Mouse (Mus musculus) limb, embryonic 12.5 days (tissue): ENCODE data around the gene R3hcc1l. TPM values are rescaled to one million over a fixed set of nuclear protein-coding genes. Genes with fewer than 3 reads are reported as not detected.
A peak's percentile ranks its signal among the peaks of the same experiment; 100 is the strongest.

Source experiments
- ATAC-seq: fragments of 200-750 bp; cut with Nextera tagmentation; 2 replicates; pipeline ENCODE4 v1.8.0; 2017; ENCODE audit warnings: low read depth, moderate TSS enrichment; ENCODE audit not compliant: insufficient number of reproducible peaks, insufficient read depth, low FRiP score, low TSS enrichment
- H3K27ac ChIP-seq: fragments of 300-500 bp; sonication (generic); 2 replicates; pipeline ENCODE4 v1.5.1; 2016; ENCODE audit warnings: mild to moderate bottlenecking, moderate library complexity
- H3K27me3 ChIP-seq: fragments of 300-500 bp; sonication (generic); 2 replicates; pipeline ENCODE4 v1.6.1; 2016; ENCODE audit warnings: mild to moderate bottlenecking, moderate library complexity
- H3K36me3 ChIP-seq: fragments of 300-500 bp; sonication (generic); 2 replicates; pipeline ENCODE4 v1.6.1; 2016; ENCODE audit warnings: mild to moderate bottlenecking, moderate library complexity
- H3K4me1 ChIP-seq: fragments of 300-500 bp; sonication (generic); replicated peaks from 2 replicates; pipeline ENCODE4 v1.6.1; 2016
- H3K4me2 ChIP-seq: fragments of 300-500 bp; sonication (generic); 2 replicates; pipeline ENCODE4 v1.6.1; 2016; ENCODE audit warnings: mild to moderate bottlenecking, moderate library complexity
- H3K4me3 ChIP-seq: fragments of 300-500 bp; sonication (generic); replicated peaks from 2 replicates; pipeline ENCODE4 v1.5.1; 2016; ENCODE audit warnings: mild to moderate bottlenecking
- H3K9ac ChIP-seq: fragments of 300-500 bp; sonication (generic); replicated peaks from 2 replicates; pipeline ENCODE4 v1.6.1; 2016; ENCODE audit warnings: mild to moderate bottlenecking, moderate library complexity
- H3K9me3 ChIP-seq: fragments of 300-500 bp; sonication (generic); 2 replicates; pipeline ENCODE4 v1.6.1; 2016; ENCODE audit warnings: mild to moderate bottlenecking, moderate library complexity
- WGBS: fragments of 180-500 bp; shearing (Covaris S2); methylation state at CpG from one replicate; pipeline ENCODE4 v1.1.7; 2016; 5-methylcytosine and 5-hydroxymethylcytosine counted together
- polyA plus RNA-seq: library from polyadenylated mRNA; unstranded; fragments of >200 nt; fragmentation: Nextera tagmentation; extraction: Ambion mirVana; gene quantifications from 2 replicates; pipeline ENCODE4 v1.2.1, GENCODE M21; 2016

The R3hcc1l gene
- polyA plus RNA-seq: 24.3 and 29.1 TPM in 2 replicates

DNA sequence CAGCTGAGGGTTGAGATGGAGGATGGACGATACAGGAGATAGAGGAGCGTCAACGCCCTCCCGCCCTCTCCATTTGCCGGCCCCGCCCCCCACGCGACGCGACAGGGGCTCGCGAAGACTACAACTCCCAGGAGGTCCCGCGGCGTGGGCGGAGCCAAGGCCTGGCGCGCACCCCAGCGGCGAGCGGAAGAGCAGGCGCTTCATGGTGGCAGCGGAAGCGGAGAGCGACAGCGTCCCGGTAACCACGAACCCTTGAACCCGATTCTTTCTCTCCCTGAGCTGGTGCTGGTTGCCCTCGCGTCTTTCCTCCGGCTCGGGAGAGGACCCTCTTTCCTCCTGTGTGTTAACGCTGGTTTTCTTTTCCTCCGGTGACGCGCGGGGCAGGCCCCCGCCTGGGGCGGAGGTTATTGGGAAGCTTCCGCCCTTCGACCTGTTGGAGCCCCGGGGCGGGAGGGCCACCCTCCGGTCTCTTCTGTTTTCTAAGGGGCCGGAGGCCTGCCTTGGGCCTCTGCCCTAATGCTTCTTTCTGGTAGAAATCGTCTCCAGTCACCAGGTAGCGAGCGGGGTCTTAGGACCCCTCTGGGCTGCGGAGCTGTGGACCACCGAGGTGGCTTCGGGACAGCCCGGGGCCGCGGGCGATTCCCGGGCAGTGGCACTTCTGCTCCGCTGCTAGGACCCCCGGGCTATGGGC is at the start of gene R3hcc1l:
TSS of gene R3hcc1l (plus strand) at position 140 of the 691 bp plus-strand sequence.
- WGBS: under 1% methylated on average over 59 of the region's 59 CpGs
- no peaks in the 10 kb centered on the region for H3K36me3 ChIP-seq
- peaks cover 5% of the 10 kb centered on the region for H3K27me3 ChIP-seq
- peak within 1 kb of the TSS; percentile 76 for H3K4me3 ChIP-seq
- H3K4me1 ChIP-seq: peaks cover 7% of the 10 kb centered on the region
- no peaks in the 10 kb centered on the region for H3K9me3 ChIP-seq
- peak; percentile 92 for ATAC-seq
- peak within 1 kb of the TSS; percentile 69 for H3K4me2 ChIP-seq
- peak within 1 kb of the TSS; percentile 86 for H3K9ac ChIP-seq
- peak within 1 kb of the TSS; percentile 79 for H3K27ac ChIP-seq

DNA sequence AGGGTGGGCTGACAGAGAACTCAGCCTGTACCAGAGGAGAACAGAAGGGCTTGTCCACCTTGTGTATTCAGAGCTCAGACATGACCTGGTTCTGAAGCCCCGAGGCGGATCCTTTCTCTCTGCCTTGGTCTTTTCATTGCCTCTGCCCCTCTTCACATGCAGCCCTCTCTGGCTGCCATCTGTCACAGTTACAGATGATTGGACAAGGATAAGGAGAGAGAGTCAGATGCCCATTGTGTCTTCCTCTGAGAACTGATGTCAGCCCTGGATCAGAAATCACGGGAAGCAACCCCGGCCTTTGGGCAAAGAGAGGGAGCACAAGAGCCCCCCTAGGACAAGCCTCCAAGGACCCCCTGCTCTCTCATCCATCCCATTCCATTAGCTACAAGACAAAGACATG is 47.0 kb upstream of the R3hcc1l start:
- Histone ChIP-seq H3K4me3 (no peak overlapping the region), H3K36me3 (no peaks in the 10 kb centered on the region), H3K4me2 (no peak overlapping the region), H3K9ac (no peak overlapping the region), H3K27me3 (no peaks in the 10 kb centered on the region), H3K4me1 (no peaks in the 10 kb centered on the region), H3K9me3 (no peaks in the 10 kb centered on the region), H3K27ac (no peak overlapping the region)
- ATAC-seq: no peak
- WGBS: 92% methylated on average over 4 of the region's 4 CpGs

DNA sequence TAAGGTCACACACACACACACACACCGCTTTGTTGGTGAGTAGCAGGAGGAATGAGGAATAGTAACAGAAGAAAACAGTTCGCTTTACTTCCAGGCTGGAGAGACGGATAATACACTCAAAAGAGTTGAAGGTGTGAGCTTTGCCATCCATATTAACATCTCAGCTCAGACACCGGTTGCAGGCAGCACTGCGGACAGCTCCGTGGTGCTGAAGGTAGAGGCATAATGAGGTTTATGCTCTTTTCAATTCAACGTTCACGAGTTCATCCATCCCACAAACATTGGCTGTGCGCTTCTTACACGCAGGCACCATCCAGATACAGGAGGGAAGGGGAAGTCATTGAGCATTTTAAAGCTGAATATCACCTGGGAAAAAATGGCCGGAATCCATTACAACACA is 45.7 kb upstream of the R3hcc1l start:
- Histone ChIP-seq H3K27ac (no peak overlapping the region), H3K36me3 (no peaks in the 10 kb centered on the region), H3K4me2 (no peak overlapping the region), H3K27me3 (no peaks in the 10 kb centered on the region), H3K9ac (no peak overlapping the region), H3K4me3 (no peak overlapping the region), H3K4me1 (no peaks in the 10 kb centered on the region), H3K9me3 (no peaks in the 10 kb centered on the region)
- ATAC-seq: no peak
- WGBS: 27% methylated on average over 11 of the region's 11 CpGs

DNA sequence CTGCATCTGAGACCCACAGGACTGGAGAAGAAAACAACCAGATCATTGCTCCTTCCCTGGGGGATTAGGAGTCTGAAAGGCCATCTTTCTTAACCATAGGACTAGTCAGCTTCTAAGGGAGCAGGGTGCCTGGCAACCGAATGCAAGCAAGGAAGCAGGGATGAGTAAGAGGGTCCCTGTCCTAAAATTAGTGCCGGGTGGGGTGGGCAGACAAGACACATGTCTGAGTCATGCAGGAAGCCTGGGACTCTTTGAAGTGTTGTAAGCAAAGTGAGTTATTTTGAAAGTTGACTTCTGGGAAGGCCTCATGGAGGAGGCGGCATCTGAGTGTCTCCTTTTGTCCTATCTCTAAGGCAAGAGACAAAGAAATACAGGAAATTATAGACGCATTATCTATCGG is 40.8 kb upstream of the R3hcc1l start:
- H3K27me3 ChIP-seq: no peaks in the 10 kb centered on the region; the same call in 1 of the 2 replicates
- 84% methylated on average over 5 of the region's 5 CpGs for WGBS
- no peak overlapping the region for H3K4me3 ChIP-seq
- H3K9ac ChIP-seq: no peak overlapping the region
- no peaks in the 10 kb centered on the region for H3K4me1 ChIP-seq
- no peak overlapping the region for H3K27ac ChIP-seq
- H3K4me2 ChIP-seq: no peak overlapping the region
- H3K9me3 ChIP-seq: no peaks in the 10 kb centered on the region
- no peak for ATAC-seq
- H3K36me3 ChIP-seq: no peaks in the 10 kb centered on the region

DNA sequence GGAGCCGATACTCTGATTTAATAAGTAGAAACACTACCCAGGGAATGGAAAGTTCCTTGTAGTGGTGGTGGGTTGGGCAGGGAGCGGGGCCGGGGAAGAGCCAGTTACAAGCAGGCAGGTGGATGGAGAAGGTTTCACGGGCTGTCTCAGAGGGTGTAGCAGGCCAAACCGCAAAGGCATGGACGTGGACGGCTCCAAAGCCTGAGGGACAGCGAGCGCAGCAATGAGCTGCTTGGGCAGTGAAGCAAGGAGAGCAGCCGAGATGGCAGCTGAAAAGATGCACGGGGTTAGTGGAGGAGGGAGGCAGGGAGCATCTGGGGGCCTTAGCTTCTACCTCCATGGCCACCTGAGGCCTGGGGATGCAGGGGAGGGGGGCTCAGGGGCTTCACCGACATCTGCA is 40.3 kb upstream of the R3hcc1l start:
- Histone ChIP-seq H3K4me1 (no peaks in the 10 kb centered on the region), H3K36me3 (no peaks in the 10 kb centered on the region), H3K27me3 (no peaks in the 10 kb centered on the region; the same call in 1 of the 2 replicates), H3K4me3 (no peak overlapping the region), H3K9ac (no peak overlapping the region), H3K9me3 (no peaks in the 10 kb centered on the region), H3K4me2 (no peak overlapping the region), H3K27ac (no peak overlapping the region)
- WGBS: 54% methylated on average over 12 of the region's 12 CpGs
- no peak for ATAC-seq

DNA sequence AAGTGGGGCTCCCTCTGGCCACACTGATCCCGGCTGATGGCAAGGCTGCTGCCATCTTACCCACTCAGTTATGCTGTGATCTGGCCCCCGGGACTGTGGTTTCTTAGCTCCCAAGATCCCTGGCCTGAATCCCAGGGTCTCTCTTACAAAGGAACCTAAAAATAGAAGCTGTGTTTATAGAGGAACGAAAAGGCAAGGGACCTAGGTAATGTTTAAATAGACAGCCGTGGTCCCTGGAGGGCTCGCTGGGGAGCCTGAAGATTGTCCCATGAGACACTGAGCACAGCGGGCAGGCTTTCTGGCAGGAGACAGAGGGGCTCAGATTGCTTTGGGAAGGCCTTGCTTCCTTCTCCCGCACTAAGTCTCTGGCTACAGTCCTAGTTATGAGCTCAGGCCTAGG is 33.1 kb upstream of the R3hcc1l start:
- no peak for ATAC-seq
- no peaks in the 10 kb centered on the region for H3K9me3 ChIP-seq
- peaks cover 6% of the 10 kb centered on the region; the same call in 1 of the 2 replicates for H3K27me3 ChIP-seq
- no peaks in the 10 kb centered on the region for H3K36me3 ChIP-seq
- H3K27ac ChIP-seq: no peak overlapping the region
- no peak overlapping the region for H3K4me3 ChIP-seq
- WGBS: 80% methylated on average over 7 of the region's 7 CpGs
- H3K4me1 ChIP-seq: no peaks in the 10 kb centered on the region
- no peak overlapping the region for H3K4me2 ChIP-seq
- no peak overlapping the region for H3K9ac ChIP-seq

DNA sequence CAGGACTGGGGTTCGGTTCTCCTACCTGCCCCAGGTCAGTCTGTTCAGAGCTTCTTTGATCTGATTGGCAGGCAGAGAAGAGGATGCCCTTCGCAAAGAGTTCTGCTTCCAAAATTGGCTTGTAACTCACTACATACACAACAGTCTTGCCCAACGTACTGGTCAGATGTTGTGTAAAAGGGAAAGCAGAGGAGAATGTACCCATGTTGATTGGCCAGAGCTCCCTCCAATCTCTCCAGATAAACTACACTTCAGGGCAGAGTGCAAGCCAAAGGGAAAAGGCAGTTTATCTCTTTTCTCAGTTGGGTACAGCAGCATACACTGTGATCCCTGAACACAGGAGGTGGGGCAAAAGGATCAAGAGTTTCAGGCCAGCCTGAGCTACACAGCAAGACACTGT is 31.3 kb upstream of the R3hcc1l start:
- Histone ChIP-seq H3K4me2 (no peak overlapping the region), H3K27ac (no peak overlapping the region), H3K4me3 (no peak overlapping the region), H3K9me3 (no peaks in the 10 kb centered on the region), H3K27me3 (peaks cover 9% of the 10 kb centered on the region; the same call in 1 of the 2 replicates), H3K36me3 (no peaks in the 10 kb centered on the region), H3K4me1 (no peaks in the 10 kb centered on the region), H3K9ac (no peak overlapping the region)
- ATAC-seq: no peak
- 76% methylated on average over 3 of the region's 3 CpGs for WGBS

DNA sequence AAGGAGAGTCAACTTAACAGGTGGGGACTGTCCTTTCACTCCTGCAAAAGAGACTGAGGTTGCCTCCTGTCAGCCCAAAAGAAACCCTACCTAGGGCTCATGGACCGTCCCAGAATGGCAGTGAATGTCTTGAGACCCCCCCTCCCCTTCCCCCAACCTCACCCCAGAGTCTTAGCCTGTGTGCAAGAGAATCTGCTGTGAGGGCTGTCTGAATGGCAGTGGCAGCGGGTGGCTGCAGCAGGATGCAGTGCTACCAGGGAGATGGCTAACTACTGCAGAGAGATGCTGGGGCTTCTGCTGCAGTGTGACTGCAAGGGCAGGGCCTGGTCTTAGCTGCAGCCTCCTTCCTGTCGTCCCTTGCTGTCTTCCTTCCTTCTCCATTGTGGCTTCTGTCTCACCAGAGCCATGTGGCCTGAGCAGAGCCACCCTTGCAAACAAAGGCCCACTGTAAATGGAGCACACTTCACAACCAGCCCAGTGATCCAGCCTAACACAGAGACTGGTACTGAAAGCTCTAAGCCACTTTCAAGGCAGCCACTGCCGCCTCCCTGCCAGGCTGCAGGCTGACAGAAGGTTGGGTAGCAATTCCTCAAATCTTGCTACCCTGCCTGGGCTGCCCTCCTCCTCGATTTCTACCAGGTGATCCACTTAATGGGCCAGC is 25.2 kb upstream of the R3hcc1l start:
- Histone ChIP-seq H3K9ac (no peak overlapping the region), H3K4me2 (no peak overlapping the region), H3K4me3 (no peak overlapping the region), H3K36me3 (no peaks in the 10 kb centered on the region), H3K27ac (no peak overlapping the region), H3K4me1 (peaks cover 11% of the 10 kb centered on the region), H3K9me3 (no peaks in the 10 kb centered on the region), H3K27me3 (peaks cover 21% of the 10 kb centered on the region)
- ATAC-seq: no peak
- 51% methylated on average over 5 of the region's 5 CpGs for WGBS

DNA sequence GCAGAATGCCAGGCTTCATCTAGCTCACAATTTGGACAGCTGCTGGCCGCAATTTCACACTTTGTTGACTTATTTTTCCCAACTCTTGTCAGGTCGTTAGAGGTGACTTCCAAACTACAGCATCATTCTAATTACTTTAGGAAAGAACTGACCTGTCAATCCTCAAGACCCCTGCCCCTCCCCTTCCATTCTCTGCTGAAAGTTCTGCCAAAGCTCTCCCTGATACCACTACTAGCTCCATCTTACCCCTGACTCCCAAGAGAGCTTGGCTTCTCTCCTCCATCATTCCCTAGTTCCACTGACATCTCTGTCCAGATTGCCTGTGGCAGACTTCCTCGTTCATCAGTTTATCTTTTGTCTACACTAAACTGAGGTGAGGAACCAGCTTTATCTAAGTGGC is 14.4 kb upstream of the R3hcc1l start:
- H3K36me3 ChIP-seq: no peaks in the 10 kb centered on the region
- H3K4me2 ChIP-seq: no peak overlapping the region
- no peak for ATAC-seq
- 63% methylated on average over 3 of the region's 3 CpGs for WGBS
- H3K9ac ChIP-seq: no peak overlapping the region
- no peaks in the 10 kb centered on the region; the same call in 1 of the 2 replicates for H3K27me3 ChIP-seq
- H3K27ac ChIP-seq: no peak overlapping the region
- no peaks in the 10 kb centered on the region for H3K4me1 ChIP-seq
- no peak overlapping the region for H3K4me3 ChIP-seq
- no peaks in the 10 kb centered on the region for H3K9me3 ChIP-seq

DNA sequence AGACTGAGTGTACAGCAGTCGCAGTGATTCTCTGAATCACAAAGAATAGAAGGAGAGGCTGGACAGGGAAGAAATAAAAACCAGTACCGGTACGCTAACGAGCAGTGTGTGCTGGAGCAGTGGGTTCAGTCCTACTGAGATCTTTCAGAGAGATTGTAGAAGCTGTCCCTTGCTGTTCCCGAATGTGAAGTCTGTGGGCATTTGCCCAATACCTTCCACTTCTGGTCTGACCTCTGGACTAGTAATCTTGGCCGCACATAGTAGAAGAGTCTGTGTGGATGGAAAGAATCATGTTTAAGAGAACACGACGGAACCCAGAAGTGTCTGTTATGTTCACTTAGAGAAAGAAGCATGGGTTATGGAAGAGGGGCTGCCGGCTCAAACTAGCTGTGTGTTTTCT is 8.9 kb upstream of the R3hcc1l start:
- 77% methylated on average over 9 of the region's 9 CpGs for WGBS
- Histone ChIP-seq H3K4me1 (peaks cover 4% of the 10 kb centered on the region; the same call in 1 of the 2 replicates), H3K9me3 (no peaks in the 10 kb centered on the region), H3K4me3 (no peak overlapping the region), H3K27me3 (peaks cover 3% of the 10 kb centered on the region; the same call in 1 of the 2 replicates), H3K27ac (no peak overlapping the region), H3K4me2 (no peak overlapping the region), H3K36me3 (no peaks in the 10 kb centered on the region), H3K9ac (no peak overlapping the region)
- no peak for ATAC-seq

DNA sequence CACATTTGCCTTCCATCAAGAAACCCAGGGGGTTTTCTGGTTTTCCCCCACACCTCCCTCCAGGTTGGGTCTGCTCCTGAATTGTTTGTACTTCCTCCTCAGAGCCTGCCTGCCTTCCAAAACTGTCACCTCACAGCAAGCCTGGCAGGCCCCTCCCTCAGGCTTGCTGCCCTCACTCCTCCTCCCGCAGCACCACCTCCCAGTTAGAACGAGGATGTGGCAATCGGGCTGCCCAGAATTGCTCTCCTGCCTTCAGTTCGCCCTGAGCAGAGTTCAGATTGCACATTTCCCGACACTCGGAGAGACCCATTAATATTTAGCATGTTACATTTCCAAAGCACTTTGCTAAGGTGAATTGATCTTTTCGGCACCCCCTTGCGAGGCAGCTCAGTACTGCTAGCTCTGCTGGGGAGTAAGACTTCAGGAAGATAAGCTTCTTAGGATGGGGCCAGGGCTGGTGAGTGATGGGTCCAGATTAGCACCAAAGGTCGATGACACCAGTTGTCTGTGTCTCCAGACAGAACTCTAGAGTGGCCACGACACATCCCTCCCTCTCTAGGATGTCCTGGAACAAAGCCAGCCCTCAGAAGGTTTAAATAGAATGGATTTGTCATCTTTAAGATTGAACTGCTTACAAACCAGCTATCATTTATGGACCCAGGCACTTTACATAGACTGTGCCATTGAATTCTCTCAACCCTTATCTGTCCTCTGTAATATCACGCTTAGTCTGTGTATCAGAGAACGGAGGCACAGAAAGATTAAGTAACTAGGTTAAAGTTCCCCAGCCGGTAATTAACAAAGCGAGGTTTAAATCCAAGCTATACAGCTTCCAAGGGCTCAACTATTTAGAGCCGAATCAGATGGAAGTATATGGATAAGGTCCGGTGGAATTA is 8.0 kb upstream of the R3hcc1l start:
- no peak overlapping the region for H3K4me3 ChIP-seq
- peaks cover 3% of the 10 kb centered on the region; the same call in 1 of the 2 replicates for H3K27me3 ChIP-seq
- H3K4me2 ChIP-seq: no peak overlapping the region
- H3K9ac ChIP-seq: no peak overlapping the region
- H3K9me3 ChIP-seq: no peaks in the 10 kb centered on the region
- no peak for ATAC-seq
- H3K4me1 ChIP-seq: peaks cover 4% of the 10 kb centered on the region; the same call in 1 of the 2 replicates
- no peak overlapping the region for H3K27ac ChIP-seq
- 60% methylated on average over 16 of the region's 16 CpGs for WGBS
- no peaks in the 10 kb centered on the region for H3K36me3 ChIP-seq
